ENCODE assay signal across 11 mouse cellular contexts in genomic region chr1:193145101-193145500, GRCm38 (mm10). TPM values are rescaled to one million over a fixed set of nuclear protein-coding genes. Genes with fewer than 3 reads are reported as not detected.
"Had no signal": no experiment of that assay in that cellular context is flagged by ENCODE, and none has a peak within 500 bp of the region (broad histone marks: within the 10 kb centered on the region; RNA-seq: fewer than 3 reads in every experiment).

No protein-coding gene starts in this region.

- DNase-seq: liver, embryonic 13.5 days; liver, postnatal 0 days; lung, adult 2 months; lung, postnatal 14 days; lung, postnatal 36 days; right cerebral cortex, postnatal 14 days had no signal

- ATAC-seq: liver, postnatal 0 days; lung, postnatal 0 days; midbrain, embryonic 13.5 days; midbrain, embryonic 15.5 days had no signal

RNA-seq across cellular contexts. Expression of gene Irf6, which starts 7.8 kb away (rescaled TPM):
- total RNA-seq: monocyte, adult 5-6 weeks had no signal
- polyA plus RNA-seq: macrophage had no signal
